Mouse (Mus musculus): ENCODE results near the gene Bbs1. TPM values are rescaled to one million over a fixed set of nuclear protein-coding genes. Genes with fewer than 3 reads are reported as not detected.
"Not testable (repeated sequence)": the region's sequence is repeated elsewhere in the genome, so short reads cannot be mapped to it uniquely, and the experiment has no call there.

Gene Bbs1
- polyA plus RNA-seq (2016; fragmentation: Nextera tagmentation; extraction: Ambion mirVana): 6.8 and 8.0 TPM in 2 replicates

- H3K4me2 ChIP-seq: peak within 1 kb of the TSS; percentile 65
- H3K27ac ChIP-seq: peak within 1 kb of the TSS; percentile 66
- WGBS: 8% methylated on average over 31 of the region's 31 CpGs
- peak within 1 kb of the TSS; percentile 66 for H3K9ac ChIP-seq
- peaks cover 13% of the 10 kb centered on the region for H3K4me1 ChIP-seq
- H3K36me3 ChIP-seq (replicated peaks): peaks cover 56% of the 10 kb centered on the region
- peak; percentile 86 for ATAC-seq (ENCODE audit: low FRiP score)
- H3K4me3 ChIP-seq (replicated peaks): peak within 1 kb of the TSS; percentile 63
- H3K9me3 ChIP-seq: no peaks in the 10 kb centered on the region
- H3K27me3 ChIP-seq: no peaks in the 10 kb centered on the region
These were observed at the start of gene Bbs1 for GRCm38 (mm10) chr19:4905979-4906794. Gene Bbs1, minus strand, starts transcription at chr19:4906628.

- not testable (repeated sequence) for H3K27me3 ChIP-seq; H3K4me2 ChIP-seq; H3K4me1 ChIP-seq; H3K9me3 ChIP-seq; H3K9ac ChIP-seq; H3K36me3 ChIP-seq (replicated peaks); H3K27ac ChIP-seq; ATAC-seq (ENCODE audit: low FRiP score); H3K4me3 ChIP-seq (replicated peaks)
- WGBS: 85% methylated on average over 9 of the region's 9 CpGs
These were observed 42.2 kb upstream of the Bbs1 start for GRCm38 (mm10) chr19:4948641-4949040.

DNA sequence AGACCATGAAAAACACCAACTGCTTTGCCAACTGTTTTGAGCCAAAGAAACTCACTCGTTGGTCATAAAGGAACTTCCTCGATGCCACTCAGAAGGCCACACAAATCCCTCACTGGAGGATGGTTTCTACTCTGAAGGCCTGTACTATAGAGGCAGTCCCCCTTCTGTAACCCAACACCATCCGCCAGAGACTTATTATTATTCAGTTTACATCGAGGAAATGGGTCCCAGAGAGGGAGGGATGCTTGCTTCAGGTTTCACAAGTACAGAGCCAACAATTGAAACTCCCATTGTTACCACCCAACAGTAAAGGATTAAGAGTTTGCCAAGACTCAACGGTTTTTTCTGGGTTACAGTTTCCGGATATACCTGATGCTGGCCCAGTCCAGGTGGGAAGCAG is 39.1 kb upstream of the Bbs1 start:
- Histone ChIP-seq H3K9ac (no peak overlapping the region), H3K4me1 (peaks cover 19% of the 10 kb centered on the region), H3K36me3 (replicated peaks) (no peaks in the 10 kb centered on the region), H3K4me2 (no peak overlapping the region), H3K9me3 (no peaks in the 10 kb centered on the region), H3K27ac (no peak overlapping the region), H3K4me3 (replicated peaks) (no peak overlapping the region), H3K27me3 (peaks cover 22% of the 10 kb centered on the region)
- no peak for ATAC-seq (ENCODE audit: low FRiP score)
- 42% methylated on average over 6 of the region's 6 CpGs for WGBS

- Histone ChIP-seq H3K4me1 (peaks cover 19% of the 10 kb centered on the region), H3K9me3 (no peaks in the 10 kb centered on the region)
- no peak; the same call in 1 of the 2 replicates for ATAC-seq (ENCODE audit: low FRiP score)
These were observed 36.8 kb upstream of the Bbs1 start for GRCm38 (mm10) chr19:4943253-4943588.

DNA sequence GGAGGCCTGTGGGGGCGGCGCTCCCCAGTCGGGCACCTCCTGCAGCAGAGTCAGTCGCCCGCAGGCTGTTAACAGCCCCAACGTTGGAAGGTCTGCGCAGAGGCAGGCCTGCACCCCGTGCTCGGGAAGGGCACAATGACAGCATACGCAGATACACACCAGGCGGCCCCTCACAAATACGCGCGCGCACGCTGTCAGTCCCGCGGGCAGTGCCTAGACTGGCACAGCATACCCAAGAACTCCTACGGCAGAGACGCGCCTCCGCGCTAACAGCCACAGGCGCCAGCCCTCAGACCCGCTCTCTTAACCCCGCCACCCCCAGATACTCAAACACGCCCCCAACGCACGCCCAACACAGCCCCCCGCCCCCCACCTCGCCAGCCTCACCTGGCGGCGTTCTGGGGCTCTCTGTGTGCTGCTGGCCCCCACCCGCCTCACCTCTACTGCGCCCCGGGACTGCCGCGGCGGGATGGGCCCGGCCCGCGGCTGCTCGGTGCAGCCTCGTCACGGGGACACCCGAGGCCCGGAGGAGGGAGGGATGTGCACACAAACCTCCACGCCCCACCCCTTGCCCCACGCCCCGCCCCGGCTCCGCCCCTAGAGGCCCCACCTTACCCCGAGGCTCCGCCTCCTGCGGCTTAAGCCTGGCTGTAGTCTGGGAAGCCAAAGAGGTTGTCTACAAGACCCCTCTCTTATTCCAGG is 36.3 kb upstream of the Bbs1 start, which contains the start of gene Peli3:
Peli3 (minus strand) TSS at position 577 of the 702 bp plus-strand sequence.
- ATAC-seq (ENCODE audit: low FRiP score): peak; percentile 95
- Histone ChIP-seq H3K9me3 (no peaks in the 10 kb centered on the region), H3K4me2 (peak within 1 kb of the TSS; percentile 98), H3K27ac (0 out of 2 replicates have a peak within 1 kb of the TSS, but pooled peaks have one; percentile 36), H3K4me3 (replicated peaks) (peak within 1 kb of the TSS; percentile 67), H3K27me3 (peaks cover 29% of the 10 kb centered on the region), H3K9ac (peak within 1 kb of the TSS; percentile 68), H3K36me3 (replicated peaks) (no peaks in the 10 kb centered on the region), H3K4me1 (peaks cover 19% of the 10 kb centered on the region)
- under 1% methylated on average over 54 of the region's 55 CpGs for WGBS

More at GRCm38 (mm10) chr19:4943253-4943588, 36.8 kb upstream of the Bbs1 start:
- Histone ChIP-seq H3K4me2 (peak overlapping the region; percentile 98), H3K27me3 (peaks cover 29% of the 10 kb centered on the region), H3K27ac (no peak overlapping the region), H3K36me3 (replicated peaks) (no peaks in the 10 kb centered on the region), H3K9ac (peak overlapping the region; percentile 68; the same call in 1 of the 2 replicates), H3K4me3 (replicated peaks) (peak overlapping the region; percentile 67)
- WGBS: 7% methylated on average over 13 of the region's 13 CpGs

DNA sequence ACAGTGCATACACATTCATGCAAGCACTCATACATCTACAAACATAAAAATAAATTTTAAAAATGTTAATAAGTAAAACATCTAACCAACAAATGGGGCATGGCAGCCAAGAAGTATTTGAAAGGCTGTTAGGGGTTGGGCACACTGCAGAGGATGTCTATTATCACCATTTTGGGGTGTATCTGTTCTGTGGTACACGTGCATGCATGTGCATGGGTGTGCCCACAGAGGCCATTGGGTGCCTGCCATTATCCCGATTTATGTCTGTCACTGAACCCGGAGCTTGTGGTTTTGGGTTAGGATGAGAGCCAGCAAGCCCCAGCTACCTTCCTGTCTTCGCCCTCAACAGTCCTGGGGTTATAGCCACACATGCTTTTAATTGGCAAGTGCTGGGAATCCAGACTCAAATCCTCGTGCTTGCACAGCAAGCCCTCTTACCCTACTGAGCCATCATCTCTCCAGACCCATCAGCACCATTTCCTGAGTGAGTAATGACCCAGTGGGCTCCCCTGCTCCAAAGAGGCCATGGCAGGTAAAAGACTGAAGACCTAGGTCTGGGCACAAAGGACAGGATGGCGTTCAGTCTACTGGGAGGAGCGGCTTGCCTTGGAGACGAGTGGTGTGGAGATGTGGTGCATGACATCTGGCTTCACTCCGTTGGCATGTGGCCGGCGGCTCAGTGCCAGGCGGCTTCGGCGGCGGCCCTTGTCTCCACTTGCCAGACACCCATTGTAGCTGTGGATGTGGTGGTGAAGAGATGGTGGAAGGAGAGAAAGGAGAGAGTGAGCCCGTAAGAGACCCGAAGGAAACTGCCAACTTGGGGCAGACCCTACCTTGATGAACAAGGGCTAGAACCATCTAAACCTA is 31.2 kb upstream of the Bbs1 start:
- Histone ChIP-seq H3K9ac (no peak overlapping the region), H3K27ac (no peak overlapping the region), H3K4me2 (no peak overlapping the region), H3K9me3 (no peaks in the 10 kb centered on the region), H3K4me1 (peaks cover 10% of the 10 kb centered on the region), H3K4me3 (replicated peaks) (no peak overlapping the region), H3K27me3 (peaks cover 26% of the 10 kb centered on the region), H3K36me3 (replicated peaks) (no peaks in the 10 kb centered on the region)
- ATAC-seq (ENCODE audit: low FRiP score): no peak
- WGBS: 85% methylated on average over 17 of the region's 17 CpGs

- Histone ChIP-seq H3K9me3 (no peaks in the 10 kb centered on the region), H3K27me3 (peaks cover 18% of the 10 kb centered on the region), H3K4me2 (no peak overlapping the region), H3K9ac (no peak overlapping the region), H3K4me3 (replicated peaks) (no peak overlapping the region), H3K4me1 (0 out of 2 replicates have a peak, but pooled peaks cover 3% of the 10 kb centered on the region), H3K36me3 (replicated peaks) (no peaks in the 10 kb centered on the region), H3K27ac (no peak overlapping the region)
- 85% methylated on average over 2 of the region's 2 CpGs for WGBS
- ATAC-seq (ENCODE audit: low FRiP score): no peak
These were observed 30.5 kb upstream of the Bbs1 start for GRCm38 (mm10) chr19:4936896-4937295.

DNA sequence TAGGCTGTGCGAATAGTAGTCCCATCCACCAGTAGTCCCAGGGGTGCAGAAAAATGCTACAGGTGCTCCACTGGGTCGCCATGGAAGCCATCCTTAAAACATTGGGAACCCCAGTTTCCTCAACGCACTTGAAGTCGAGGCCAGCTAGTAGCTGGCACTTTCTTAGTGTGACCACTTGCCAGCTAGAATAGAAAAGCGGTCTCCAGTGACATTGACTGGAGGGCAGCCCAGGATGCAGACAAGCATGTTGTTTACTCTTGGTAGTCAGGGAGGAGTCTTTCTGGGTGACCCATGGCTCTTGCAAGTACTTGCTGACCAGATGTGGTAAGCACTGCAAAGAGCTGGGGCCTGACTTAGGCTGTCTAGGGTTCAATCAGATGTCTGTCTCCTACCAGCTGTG is 22.4 kb upstream of the Bbs1 start:
- no peak; the same call in 1 of the 2 replicates for ATAC-seq (ENCODE audit: low FRiP score)
- Histone ChIP-seq H3K4me3 (replicated peaks) (peak overlapping the region; percentile 61), H3K4me2 (peak overlapping the region; percentile 75), H3K4me1 (peaks cover 24% of the 10 kb centered on the region), H3K27ac (peak overlapping the region; percentile 80), H3K27me3 (no peaks in the 10 kb centered on the region; the same call in 1 of the 2 replicates), H3K36me3 (replicated peaks) (peaks cover 26% of the 10 kb centered on the region), H3K9ac (peak overlapping the region; percentile 61), H3K9me3 (no peaks in the 10 kb centered on the region)
- 63% methylated on average over 5 of the region's 5 CpGs for WGBS

DNA sequence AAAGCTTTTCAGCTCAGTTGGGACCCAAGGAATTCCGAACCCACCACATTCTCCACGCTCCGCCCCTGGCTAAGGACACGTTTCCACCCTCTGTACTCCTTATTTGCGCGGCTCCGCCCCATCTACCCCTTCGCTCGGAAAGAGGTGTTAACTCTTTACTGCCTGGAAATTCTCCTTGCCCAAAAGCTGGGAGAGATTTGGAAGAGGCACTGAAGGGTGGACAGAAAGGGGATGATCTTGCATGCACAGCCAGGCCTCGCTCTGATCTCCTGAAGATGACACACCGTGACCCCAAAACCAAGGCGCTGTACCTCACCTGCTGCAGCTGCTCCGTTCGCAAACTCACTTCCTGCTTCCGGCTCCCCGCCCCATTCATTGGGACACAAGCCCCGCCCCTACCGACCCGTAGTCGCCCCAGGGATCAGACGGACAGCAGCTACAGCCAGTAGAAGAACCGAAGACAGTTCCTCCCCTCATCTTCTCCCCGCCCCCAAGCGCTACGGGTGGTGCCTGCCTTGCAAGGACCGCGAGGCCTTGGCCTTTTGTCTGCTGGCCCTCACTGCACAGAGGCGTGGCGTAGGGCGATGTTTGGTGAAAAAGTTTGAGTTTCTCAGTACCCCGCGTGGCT is 21.6 kb upstream of the Bbs1 start, which contains the start of gene Dpp3:
Dpp3 (minus strand) TSS at position 384 of the 628 bp plus-strand sequence.
- no peaks in the 10 kb centered on the region; the same call in 1 of the 2 replicates for H3K27me3 ChIP-seq
- ATAC-seq (ENCODE audit: low FRiP score): peak; percentile 98
- under 1% methylated on average over 32 of the region's 32 CpGs for WGBS
- peaks cover 24% of the 10 kb centered on the region for H3K4me1 ChIP-seq
- peak within 1 kb of the TSS; percentile 80 for H3K27ac ChIP-seq
- peak within 1 kb of the TSS; percentile 75 for H3K4me2 ChIP-seq
- H3K9me3 ChIP-seq: no peaks in the 10 kb centered on the region
- peak within 1 kb of the TSS; percentile 61 for H3K4me3 ChIP-seq (replicated peaks)
- H3K9ac ChIP-seq: peak within 1 kb of the TSS; percentile 61
- H3K36me3 ChIP-seq (replicated peaks): peaks cover 33% of the 10 kb centered on the region

DNA sequence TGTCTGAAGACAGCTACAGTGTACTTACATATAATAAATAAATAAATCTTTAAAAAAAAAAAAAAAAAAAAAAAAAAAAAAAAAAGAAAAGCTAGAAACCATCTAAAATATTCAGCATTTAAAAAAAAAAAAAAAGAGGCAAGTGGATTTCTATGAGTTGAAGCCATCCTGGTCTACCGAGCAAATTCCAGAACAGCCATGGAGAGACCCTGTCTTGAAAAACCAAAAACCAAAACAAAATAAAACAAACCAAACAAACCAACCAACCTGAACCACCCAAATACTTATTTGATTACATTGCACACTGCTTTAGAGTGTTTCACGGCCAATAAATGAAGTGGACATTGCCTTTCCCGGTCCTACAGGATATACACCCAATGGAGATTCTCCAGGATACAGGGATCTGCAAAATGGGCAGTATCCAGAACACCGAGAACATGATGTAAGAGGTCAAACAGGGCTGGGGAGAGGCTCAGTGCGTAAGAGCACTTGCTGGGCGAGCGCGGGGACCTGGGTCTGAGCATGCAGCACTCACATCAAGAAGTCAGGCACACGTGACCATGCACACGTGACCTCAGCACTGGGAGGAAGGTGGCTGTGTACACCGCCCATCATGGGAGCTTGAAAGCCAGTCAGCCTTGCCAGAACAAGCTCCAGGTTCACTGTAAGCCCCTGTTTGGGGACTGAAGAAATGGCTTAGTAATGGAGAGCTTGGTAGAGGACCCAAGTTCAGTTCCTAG is 18.9 kb upstream of the Bbs1 start:
- Histone ChIP-seq H3K4me1 (peaks cover 24% of the 10 kb centered on the region), H3K36me3 (replicated peaks) (peaks cover 60% of the 10 kb centered on the region), H3K9ac (no peak overlapping the region), H3K9me3 (no peaks in the 10 kb centered on the region), H3K4me2 (no peak overlapping the region), H3K27me3 (no peaks in the 10 kb centered on the region), H3K27ac (no peak overlapping the region), H3K4me3 (replicated peaks) (no peak overlapping the region)
- ATAC-seq (ENCODE audit: low FRiP score): no peak
- WGBS: 96% methylated on average over 11 of the region's 11 CpGs

DNA sequence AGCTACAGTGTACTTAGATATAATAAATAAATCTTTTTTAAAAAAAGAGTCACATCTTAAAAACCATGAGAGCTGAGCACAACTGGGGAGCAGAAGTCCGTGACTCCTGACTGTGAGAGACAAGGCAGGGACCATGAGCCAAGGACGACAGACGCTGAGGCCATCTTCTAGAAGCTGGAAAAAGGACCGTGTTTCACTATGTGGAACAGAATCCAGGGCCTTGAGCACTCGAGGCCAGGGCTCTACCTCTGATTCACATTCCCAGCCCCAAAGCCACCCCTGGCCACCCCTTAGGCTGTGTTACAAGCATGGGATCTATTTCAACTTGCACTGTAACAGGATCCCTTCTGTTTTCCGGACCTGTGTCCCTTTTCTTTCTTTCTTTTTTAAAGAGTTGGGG is 13.2 kb upstream of the Bbs1 start:
- H3K36me3 ChIP-seq (replicated peaks): peaks cover 100% of the 10 kb centered on the region
- no peak overlapping the region for H3K4me2 ChIP-seq
- no peak for ATAC-seq (ENCODE audit: low FRiP score)
- no peaks in the 10 kb centered on the region for H3K4me1 ChIP-seq
- H3K9ac ChIP-seq: no peak overlapping the region
- no peak overlapping the region for H3K4me3 ChIP-seq (replicated peaks)
- no peak overlapping the region for H3K27ac ChIP-seq
- H3K27me3 ChIP-seq: no peaks in the 10 kb centered on the region
- WGBS: 91% methylated on average over 6 of the region's 6 CpGs
- H3K9me3 ChIP-seq: no peaks in the 10 kb centered on the region

Data from forebrain, embryonic 12.5 days (tissue).